Mouse (Mus musculus) brain, embryonic 14.5 days (tissue): ENCODE measurements around the gene Coro1b.

ENCODE experiments used
- CTCF ChIP-seq: fragments of 200-500 bp; IDR thresholded peaks from 2 replicates; pipeline ENCODE4 v1.5.1; 2012; ENCODE audit warnings: inconsistent platforms, mild to moderate bottlenecking, moderate library complexity, borderline replicate concordance; ENCODE audit not compliant: insufficient read depth, insufficient read length; ENCODE audit errors: extremely low read depth
- POLR2A ChIP-seq: fragments of 200-500 bp; IDR thresholded peaks from 2 replicates; pipeline ENCODE4 v1.6.1; 2012; ENCODE audit warnings: mild to moderate bottlenecking, inconsistent platforms, borderline replicate concordance; ENCODE audit not compliant: poor library complexity, insufficient read depth, insufficient read length, severe bottlenecking; ENCODE audit errors: extremely low read depth

- TF ChIP-seq CTCF (no peak), POLR2A (no peak)
Measured at GRCm38 (mm10) chr19:4120496-4120895, 27.9 kb upstream of the Coro1b start.
